Mouse (Mus musculus) adipocyte (in vitro differentiated cells): ENCODE results near the gene Amigo1.

Experiments
- DNase-seq: peaks from one replicate; pipeline ENCODE4 v3.0.0-alpha.2; 2016; ENCODE audit warnings: low spot score

Gene Amigo1

GRCm38 (mm10) chr3:108186098-108187047 is at the start of gene Amigo1:
Gene Amigo1 (plus strand): TSS chr3:108186335.
- no peak for DNase-seq

- DNase-seq: no peak
Measured at GRCm38 (mm10) chr3:108139113-108139512, 47.0 kb upstream of the Amigo1 start.

- DNase-seq: no peak
Measured at GRCm38 (mm10) chr3:108140786-108141185, 45.3 kb upstream of the Amigo1 start.

GRCm38 (mm10) chr3:108145534-108146445 is 40.3 kb upstream of the Amigo1 start, which contains the start of gene Gnai3:
Gene Gnai3 (minus strand): TSS chr3:108146146.
- DNase-seq: peak; percentile 92

- DNase-seq: no peak
Measured at GRCm38 (mm10) chr3:108146671-108147070, 39.5 kb upstream of the Amigo1 start.

- peak; percentile 95 for DNase-seq
Measured at GRCm38 (mm10) chr3:108147386-108148235, 38.5 kb upstream of the Amigo1 start.

- DNase-seq: no peak
Measured at GRCm38 (mm10) chr3:108152290-108152689, 33.8 kb upstream of the Amigo1 start.

GRCm38 (mm10) chr3:108154656-108155055 is 31.5 kb upstream of the Amigo1 start, which contains the start of gene Gpr61:
Gene Gpr61 (minus strand): TSS chr3:108154882.
- DNase-seq: no peak

GRCm38 (mm10) chr3:108158383-108159037 is 27.6 kb upstream of the Amigo1 start:
- DNase-seq: no peak

GRCm38 (mm10) chr3:108164091-108164490 is 22.0 kb upstream of the Amigo1 start:
- no peak for DNase-seq

GRCm38 (mm10) chr3:108164807-108165206 is 21.3 kb upstream of the Amigo1 start:
- DNase-seq: peak; percentile 86

- DNase-seq: no peak
Measured at GRCm38 (mm10) chr3:108165532-108166315, 20.4 kb upstream of the Amigo1 start.

- DNase-seq: no peak
Measured at GRCm38 (mm10) chr3:108166486-108167211, 19.5 kb upstream of the Amigo1 start.

GRCm38 (mm10) chr3:108167499-108167898 is 18.6 kb upstream of the Amigo1 start:
- no peak for DNase-seq

GRCm38 (mm10) chr3:108169199-108169598 is 16.9 kb upstream of the Amigo1 start:
- no peak for DNase-seq

- peak; percentile 53 for DNase-seq
Measured at GRCm38 (mm10) chr3:108174672-108175531, 11.2 kb upstream of the Amigo1 start.

GRCm38 (mm10) chr3:108178756-108179715 is 7.1 kb upstream of the Amigo1 start:
- DNase-seq: no peak
